Mouse (Mus musculus) mouse trophoblast stem cell (cell line): ENCODE measurements at regions not wholly inside any gene's neighbourhood (a gene's known extent, or its start where the extent isn't known, plus 50 kb on each side); places are given as distances from the start of the nearest gene placed in this dataset.

Experiments
- in situ Hi-C, 2 experiments: fragments of 300-500 bp; cut with MseI, MboI; formaldehyde crosslinking; loops; 2 replicates in 1 of 2; 3 replicates in 1 of 2; pipeline ENCODE4 v1.15.1; 2025

- in situ Hi-C loops: no loop called here
Measured at GRCm38 (mm10) chr15:67902982-67903381, 1402.3 kb upstream of the Lrrc6 start.

GRCm38 (mm10) chr15:67901191-67901601 lies 1400.5 kb upstream of the Lrrc6 start:
- in situ Hi-C loops: no loop called here

- in situ Hi-C loops: no loop called here
Measured at GRCm38 (mm10) chr15:67899772-67900171, 1399.1 kb upstream of the Lrrc6 start.

GRCm38 (mm10) chr15:67898959-67899403 lies 1398.3 kb upstream of the Lrrc6 start:
- in situ Hi-C loops: no loop called here

GRCm38 (mm10) chr15:67892066-67892465 lies 1391.4 kb upstream of the Lrrc6 start:
- in situ Hi-C loops: no loop called here

- in situ Hi-C loops: no loop called here
Measured at GRCm38 (mm10) chr15:67890612-67891304, 1390.0 kb upstream of the Lrrc6 start.

GRCm38 (mm10) chr15:67888548-67888947 lies 1387.8 kb upstream of the Lrrc6 start:
- in situ Hi-C loops: no loop called here

- in situ Hi-C loops: no loop called here
Measured at GRCm38 (mm10) chr15:67855291-67855690, 1354.6 kb upstream of the Lrrc6 start.

- in situ Hi-C loops: no loop called here
Measured at GRCm38 (mm10) chr15:67850118-67850517, 1349.4 kb upstream of the Lrrc6 start.

- in situ Hi-C loops: no loop called here
Measured at GRCm38 (mm10) chr15:67845707-67846106, 1345.0 kb upstream of the Lrrc6 start.

- in situ Hi-C loops: no loop called here
Measured at GRCm38 (mm10) chr15:67840671-67841070, 1340.0 kb upstream of the Lrrc6 start.

GRCm38 (mm10) chr15:67825796-67826484 lies 1325.2 kb upstream of the Lrrc6 start:
- in situ Hi-C loops: no loop called here

GRCm38 (mm10) chr15:67823226-67823625 lies 1322.5 kb upstream of the Lrrc6 start:
- in situ Hi-C loops: no loop called here

- in situ Hi-C loops: no loop called here
Measured at GRCm38 (mm10) chr15:67799871-67800270, 1299.2 kb upstream of the Lrrc6 start.

- in situ Hi-C loops: no loop called here
Measured at GRCm38 (mm10) chr15:67795578-67795977, 1294.9 kb upstream of the Lrrc6 start.

- in situ Hi-C loops: no loop called here
Measured at GRCm38 (mm10) chr15:67792822-67793221, 1292.1 kb upstream of the Lrrc6 start.

GRCm38 (mm10) chr15:67788587-67788986 lies 1287.9 kb upstream of the Lrrc6 start:
- in situ Hi-C loops: no loop called here

- in situ Hi-C loops: no loop called here
Measured at GRCm38 (mm10) chr15:67785583-67785982, 1284.9 kb upstream of the Lrrc6 start.

GRCm38 (mm10) chr15:67783754-67784153 lies 1283.0 kb upstream of the Lrrc6 start:
- in situ Hi-C loops: no loop called here

GRCm38 (mm10) chr15:67782505-67782904 lies 1281.8 kb upstream of the Lrrc6 start:
- in situ Hi-C loops: no loop called here

- in situ Hi-C loops: no loop called here
Measured at GRCm38 (mm10) chr15:67780856-67781255, 1280.1 kb upstream of the Lrrc6 start.

- in situ Hi-C loops: no loop called here
Measured at GRCm38 (mm10) chr15:67767624-67768023, 1266.9 kb upstream of the Lrrc6 start.

GRCm38 (mm10) chr15:67759221-67759620 lies 1258.5 kb upstream of the Lrrc6 start:
- in situ Hi-C loops: no loop called here
